Mouse (Mus musculus): ENCODE data around the gene Trpc4.

The Trpc4 gene

DNA sequence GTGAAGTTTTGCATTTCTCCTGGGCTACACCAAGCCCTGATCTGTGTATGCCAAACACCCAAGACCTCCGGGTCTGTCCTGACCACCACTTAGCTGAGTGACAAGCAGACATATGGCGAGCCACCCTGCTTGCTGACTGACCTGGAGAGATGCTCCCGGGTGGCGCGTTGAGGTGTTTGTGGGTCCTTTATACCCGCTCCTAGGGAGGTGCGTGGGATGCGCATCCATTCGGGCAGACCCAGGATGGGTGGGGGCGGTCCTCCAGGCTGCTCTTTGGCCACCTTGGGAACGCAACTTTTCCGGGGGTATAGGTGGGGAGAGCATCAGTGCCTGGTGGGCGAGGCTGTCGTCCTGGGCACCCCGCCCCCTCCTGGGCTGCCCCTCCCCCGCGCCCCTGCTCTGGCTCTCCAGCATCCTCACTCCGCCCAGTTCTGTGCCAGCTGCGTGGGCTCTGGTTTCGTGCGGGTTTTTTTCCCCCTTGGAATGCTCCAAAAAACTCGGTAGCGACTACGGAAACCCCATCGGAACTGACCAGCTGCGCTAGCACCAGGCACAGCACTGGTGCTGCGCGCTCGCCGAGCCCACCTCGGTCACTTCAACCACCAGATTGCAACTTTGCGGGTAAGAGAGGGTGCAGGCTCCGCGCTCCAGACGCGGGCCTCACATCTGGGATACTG, at the start of gene Trpc4:
Trpc4 (plus strand) TSS at position 397 of the 677 bp plus-strand sequence.
- DNase-seq (ENCODE audit: low spot score), result peak; percentile 40

DNA sequence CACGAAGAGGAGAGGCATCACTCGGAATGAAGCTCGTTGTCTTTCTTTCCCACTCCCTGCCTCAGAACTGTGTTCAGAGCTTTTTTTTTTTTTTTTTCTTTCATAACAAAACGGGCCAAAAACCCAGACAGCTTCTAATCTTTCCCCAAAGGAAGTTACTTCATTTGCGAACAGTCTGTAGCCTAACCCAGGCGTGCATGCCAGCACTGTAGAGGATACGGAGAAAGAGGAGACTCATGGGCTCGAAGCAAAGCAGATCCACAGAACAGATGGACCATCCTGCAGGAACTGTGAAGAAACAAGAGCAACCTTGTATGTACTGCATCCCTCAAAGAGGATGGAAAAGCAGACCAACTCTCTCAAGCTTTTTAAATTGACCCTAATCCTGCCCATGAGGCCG, 44.3 kb upstream of the Trpc4 start:
- DNase-seq (ENCODE audit: low spot score), result no peak

DNA sequence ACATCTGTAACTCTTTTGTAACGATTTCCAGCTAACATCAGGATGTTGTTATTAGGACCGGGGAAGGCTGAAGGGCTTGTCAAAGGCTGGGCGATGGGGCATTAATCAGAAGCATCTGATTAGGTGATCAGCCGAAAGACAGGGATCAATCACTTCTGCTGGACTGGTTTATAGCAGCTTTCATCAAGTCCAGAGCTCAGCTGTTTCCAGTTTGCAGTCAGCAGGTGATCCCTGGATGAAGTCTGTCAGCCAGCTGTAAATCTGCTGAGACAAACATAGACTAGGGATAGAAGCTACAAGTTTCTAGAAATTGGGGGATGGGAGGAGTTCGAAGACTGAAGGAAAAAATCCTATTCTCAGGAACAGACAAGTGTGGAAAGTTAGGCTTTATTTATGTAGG, 20.5 kb upstream of the Trpc4 start:
- no peak for DNase-seq (ENCODE audit: low spot score)

DNA sequence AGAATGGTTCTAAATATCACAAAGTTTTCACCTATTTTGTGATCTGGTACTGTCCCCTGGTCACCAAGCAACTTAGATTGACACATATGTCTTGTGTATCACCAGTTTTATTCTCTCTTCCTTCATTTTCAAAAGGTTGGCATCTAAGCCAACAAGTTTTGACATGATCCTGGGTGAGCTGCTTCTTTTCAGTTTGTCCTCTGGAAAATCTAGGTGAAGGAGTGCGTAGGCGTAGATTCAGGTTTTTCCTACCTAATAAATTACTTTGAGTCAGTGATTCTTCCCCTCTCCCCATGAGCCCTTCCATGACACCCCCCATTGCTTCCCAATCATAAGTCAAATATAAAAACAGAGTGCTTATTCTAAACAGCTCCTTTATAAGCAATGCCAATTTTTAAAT, 14.5 kb upstream of the Trpc4 start:
- DNase-seq (ENCODE audit: low spot score), result no peak

DNA sequence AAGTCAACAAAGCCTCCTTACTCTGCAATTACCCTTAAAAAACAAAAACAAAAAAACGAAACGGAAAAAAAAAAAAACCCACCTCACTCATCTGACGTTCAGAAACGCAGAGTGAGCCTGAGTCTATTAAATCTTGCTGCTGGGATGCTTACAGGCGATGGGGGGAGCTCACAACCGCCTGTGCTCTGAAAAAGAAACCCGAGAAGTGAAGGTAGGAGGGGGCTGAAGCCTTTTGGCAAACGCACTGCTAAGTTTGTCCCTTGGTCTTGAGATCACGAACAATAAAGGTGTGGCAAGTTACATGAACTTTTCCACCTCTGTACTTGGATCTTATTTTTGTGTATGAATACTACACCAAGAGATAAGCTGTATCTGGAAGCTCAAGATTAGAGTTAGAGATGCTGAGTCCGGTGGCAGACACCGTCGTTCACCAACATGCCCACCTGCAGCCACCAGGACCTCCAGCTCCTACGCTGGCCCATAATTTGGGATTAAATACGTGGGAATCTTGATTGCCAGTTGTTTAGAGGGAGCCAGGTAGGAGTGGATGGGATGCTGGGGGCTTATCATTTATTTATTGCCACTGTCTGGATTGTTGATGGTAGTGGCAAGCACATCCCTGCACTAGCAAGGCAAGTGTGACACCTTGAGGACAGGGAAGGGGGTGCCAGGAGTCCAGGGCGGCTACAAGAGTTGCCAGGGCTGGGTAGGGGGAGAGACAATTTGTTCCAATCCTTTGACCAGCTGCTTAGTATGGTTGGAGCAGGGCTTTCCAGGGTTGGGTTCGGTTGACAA, 794 bp upstream of the Trpc4 start:
- DNase-seq (ENCODE audit: low spot score), result no peak

DNA sequence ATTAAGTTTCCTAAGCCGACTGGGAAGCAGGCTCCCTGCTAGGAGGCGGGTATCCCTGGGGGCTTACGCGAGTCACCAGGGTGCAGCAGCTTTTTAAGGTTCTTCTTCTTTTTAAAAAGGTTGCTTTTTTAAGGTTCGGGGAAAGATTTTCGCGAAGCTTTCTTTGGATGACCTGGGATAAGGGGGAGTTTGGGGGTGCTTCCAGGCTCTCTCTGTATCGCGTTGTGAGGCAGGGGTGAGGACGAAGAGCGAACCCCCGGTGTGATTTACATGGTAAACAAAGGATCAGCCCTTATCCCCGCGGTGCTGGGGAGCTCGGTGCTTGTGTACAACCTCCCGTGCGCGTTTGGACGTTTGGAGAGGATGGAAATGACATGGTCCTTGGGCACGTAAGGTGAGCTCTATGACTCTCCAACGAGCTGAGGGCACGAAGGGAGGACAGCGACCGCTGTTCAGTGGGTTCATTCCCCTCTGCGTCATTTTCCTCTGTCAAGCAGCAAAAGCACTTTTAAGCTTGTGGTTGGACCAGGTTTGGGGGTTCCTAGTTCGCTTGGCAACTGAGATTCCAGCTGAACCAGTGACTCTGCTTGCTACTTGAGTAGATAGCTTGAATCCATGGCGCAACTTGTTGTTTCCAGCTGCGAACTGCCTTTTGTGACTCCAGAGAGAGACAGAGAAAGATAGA, 623 bp downstream of the Trpc4 start:
- no peak for DNase-seq (ENCODE audit: low spot score)

DNA sequence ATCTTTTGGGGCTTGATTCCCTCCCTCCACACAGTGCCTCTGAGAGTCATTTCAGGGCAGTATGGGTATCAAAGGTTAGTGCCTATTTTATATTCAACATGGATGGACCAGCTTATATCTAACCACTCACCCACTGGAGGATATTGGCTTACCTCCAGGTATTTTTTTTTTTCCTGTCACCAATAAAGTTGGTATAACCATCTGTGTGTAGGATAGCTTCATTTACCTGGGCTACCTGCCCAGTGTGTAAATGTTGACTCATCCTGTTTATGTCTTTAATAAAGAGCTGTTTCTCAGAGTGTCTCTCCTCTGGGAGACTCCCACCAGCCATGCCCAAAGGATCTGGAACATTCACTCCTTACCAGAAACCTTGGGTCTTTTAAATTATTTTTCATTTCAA, 14.9 kb downstream of the Trpc4 start:
- DNase-seq (ENCODE audit: low spot score), result no peak

DNA sequence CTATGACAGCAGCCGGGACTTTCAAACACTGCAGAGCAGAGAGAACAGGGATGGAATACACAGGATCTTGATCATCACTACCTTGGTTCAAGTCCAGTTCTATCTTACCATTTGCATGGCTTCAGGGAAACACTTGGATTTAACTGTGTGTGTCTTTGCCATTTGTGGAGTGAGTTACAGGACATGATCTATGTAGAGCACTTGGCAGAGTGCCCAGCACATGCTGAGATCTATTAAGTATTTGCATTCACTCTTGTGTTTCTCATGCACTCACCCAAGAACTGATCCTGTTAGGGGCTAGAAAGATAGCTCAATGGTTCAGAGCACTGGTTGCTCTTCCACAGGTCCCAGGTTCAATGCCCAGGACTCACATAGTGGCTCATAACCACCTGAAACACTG, 21.5 kb downstream of the Trpc4 start:
- no peak for DNase-seq (ENCODE audit: low spot score)

DNA sequence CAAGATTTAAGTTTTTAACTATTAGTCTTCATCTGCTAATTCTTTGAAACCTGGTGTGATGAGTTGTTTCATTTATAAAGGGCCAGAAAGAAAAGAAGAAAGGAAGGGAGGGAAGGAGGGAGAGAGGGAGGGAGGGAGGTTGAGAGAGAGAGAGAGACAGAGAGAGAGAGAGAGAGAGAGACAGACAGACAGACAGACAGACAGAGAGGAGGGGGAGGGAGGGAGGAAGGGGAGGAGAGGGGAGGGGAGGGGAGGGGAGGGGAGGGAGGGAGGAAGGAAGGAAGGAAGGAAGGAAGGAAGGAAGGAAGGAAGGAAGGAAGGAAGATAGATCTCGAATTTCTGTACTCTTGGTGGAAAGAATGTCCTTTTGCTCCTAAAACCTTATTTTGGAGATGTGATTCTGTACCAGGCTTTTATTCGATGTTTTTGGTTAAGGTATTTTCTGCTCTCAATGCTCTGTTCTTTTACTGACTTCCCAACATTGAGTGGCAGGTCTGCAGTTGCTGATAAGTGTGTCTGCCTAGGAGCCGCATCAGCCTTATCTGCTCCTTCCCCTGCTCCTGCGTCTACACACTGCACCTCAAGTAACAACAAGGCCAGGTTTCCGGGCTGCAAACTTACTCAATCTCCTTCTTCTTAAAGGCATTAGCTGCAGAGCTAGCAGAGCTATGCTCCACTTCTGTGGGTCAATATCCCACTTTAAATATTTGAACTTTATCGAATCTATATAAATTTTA, 35.3 kb downstream of the Trpc4 start:
- DNase-seq (ENCODE audit: low spot score), result no peak

DNA sequence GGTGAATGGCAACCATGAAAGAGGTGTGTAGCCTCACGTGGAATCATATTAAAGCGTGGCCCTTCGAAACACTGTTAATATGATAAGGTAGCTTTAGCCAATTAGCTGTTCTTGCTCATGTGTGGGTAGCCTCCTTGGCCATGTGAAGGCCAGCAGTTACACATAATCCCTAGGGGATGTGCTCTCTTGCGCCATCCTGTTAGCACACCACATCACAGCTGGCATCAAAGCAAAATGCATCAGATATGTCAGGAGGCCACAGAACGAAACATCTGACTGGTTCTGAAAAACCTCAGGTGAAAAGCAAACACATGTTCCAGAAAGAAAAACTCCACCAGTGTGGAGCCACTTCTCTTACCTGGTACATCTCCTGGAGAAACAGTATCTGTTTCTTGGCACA, 45.4 kb downstream of the Trpc4 start:
- no peak for DNase-seq (ENCODE audit: low spot score)

DNA sequence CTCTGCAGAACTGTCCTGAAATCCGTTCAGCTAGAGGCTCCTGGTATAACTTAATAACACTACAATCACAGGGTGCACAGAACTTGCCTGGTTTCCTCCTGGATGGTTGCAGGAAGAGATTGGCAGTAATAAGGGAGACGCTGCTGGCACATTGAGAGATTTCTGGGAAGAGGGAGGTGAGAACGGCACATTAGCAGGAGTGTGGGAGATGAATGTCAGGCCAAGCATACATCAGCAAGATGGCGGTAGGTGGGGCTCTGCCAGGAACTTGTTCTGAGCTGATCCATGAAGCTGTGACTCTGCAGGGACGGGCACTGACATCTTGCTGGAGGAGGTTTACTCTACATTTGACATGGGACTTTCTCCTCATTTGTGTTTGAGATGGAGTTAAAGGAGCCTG, 48.6 kb downstream of the Trpc4 start:
- no peak for DNase-seq (ENCODE audit: low spot score)

DNA sequence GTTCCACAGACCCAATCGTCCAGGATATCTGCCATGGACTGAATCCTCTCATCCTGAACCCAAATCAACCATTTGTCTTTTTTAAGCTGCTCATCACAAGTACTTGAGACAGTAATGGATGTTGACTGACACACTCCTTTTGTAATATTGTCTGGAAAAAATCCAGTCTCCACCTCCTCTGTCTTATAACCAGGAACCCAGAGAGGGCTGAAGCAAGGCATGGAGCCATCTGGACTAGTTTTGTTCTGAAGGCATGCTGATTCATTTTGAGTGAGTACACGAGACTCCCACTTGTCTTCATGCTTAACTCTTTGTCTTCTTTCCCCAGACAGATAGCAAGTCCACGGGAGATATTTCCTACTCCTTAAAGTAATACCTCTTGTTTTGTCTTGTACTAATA, 54.3 kb downstream of the Trpc4 start:
- no peak for DNase-seq (ENCODE audit: low spot score)

DNA sequence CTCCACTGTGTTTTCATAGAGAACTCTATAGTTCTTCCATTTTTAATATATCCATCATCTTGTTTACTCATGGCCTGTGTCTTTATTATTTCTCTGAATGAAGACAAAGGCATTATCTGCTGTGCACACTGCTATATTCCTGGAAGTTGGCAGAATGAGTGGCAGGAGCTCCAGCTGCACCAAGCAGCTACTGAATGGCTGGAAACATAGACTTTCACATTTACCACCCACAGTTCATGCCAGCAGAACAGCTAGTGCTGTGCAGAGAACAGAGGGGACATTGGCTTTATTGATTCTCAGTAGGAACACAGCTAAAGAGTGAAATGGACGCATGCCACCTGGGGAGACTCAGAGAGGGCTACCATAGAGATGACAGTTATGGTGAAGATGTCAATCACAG, 55.6 kb downstream of the Trpc4 start:
- DNase-seq (ENCODE audit: low spot score), result no peak

DNA sequence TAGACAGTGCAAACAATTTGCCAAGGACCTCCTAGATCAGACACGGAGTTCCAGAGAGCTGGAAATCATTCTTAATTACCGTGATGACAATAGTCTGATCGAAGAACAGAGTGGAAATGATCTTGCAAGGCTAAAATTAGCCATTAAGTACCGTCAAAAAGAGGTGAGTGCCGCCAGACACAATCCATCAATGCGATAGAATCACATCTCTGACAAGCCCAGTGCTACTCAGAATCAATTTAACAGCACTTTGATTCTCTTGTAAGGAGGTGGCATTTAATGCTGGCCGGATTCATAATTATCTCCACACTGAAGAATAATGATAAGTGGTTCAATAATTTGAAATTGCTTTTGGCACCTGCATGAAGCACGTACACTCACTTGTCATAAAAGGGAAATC, 66.7 kb downstream of the Trpc4 start:
- DNase-seq (ENCODE audit: low spot score), result no peak

DNA sequence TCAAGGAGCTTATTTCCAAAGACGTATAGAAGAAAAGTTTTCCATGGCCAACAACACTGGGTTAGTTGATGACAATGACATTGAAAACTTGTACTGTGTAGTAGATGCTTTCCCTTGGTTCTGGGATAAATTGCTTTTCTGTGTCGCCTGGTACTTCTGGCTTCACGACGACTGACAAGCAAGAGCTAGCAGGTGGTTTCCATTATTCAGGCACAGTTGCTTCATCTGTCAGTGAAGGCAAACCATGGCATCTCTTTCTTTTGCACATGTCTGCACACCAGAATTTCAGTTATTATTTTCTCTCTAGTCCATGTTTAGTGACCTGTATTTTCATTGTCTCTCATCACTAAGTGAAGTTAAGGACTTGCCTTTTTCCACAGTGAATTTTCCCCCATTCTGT, 72.6 kb downstream of the Trpc4 start:
- no peak for DNase-seq (ENCODE audit: low spot score)

DNA sequence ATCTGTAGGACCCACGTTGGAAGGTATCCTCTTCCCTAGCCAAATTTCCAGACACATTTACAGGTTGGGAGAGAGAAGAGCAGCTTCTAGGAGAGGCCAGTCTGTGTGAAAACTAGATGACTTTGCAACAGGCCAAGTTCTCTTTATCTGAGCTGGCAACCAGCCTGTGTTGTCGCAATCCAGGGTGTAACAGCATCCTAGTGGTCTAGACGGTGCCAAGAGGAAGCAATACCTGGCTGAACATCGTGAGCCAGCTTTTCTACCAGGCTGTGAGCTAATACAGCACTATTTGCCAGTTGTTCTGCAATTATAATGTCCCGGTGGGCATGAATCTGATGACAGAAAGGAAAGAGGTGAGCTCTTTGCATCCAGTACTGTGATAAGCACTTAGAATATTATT, 83.1 kb downstream of the Trpc4 start:
- no peak for DNase-seq (ENCODE audit: low spot score)

DNA sequence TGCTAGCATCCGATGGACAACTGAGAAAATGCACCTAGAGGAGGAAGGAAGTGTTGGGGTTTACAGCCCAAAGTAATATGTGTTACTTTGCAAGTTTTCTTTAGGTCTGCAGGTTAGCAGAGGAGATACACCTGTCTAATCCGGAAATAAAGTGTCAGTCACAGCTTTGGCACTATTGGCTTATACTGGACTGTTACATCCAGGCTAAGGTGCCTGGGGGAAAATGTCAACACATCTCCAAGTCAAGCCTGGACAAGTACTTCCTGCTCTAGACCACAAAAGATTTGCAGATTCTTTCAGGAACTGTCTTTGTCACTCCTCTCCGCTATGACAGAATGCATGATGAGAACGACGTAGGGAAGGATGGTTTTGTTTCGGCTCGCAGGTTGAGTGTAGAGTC, 83.6 kb downstream of the Trpc4 start:
- DNase-seq (ENCODE audit: low spot score), result no peak

DNA sequence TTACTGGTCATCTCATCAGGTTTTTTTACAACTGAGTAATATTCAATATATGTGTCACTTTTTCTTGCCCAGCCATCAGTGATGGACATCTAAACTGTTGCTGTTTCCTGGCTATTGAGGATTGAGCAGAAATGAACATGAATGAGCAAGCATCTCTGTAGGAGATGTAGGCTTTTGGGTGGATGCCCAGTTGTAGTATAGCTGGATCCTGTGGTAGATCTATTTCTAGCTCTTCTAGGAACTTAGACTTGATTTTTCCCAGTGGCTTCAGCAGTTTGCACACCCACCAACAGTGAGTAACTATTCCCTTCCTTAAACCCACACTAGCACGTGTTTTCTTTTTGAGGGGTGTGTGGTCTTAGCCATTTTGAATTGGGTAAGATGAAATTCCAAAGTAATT, 87.3 kb downstream of the Trpc4 start:
- DNase-seq (ENCODE audit: low spot score), result no peak

DNA sequence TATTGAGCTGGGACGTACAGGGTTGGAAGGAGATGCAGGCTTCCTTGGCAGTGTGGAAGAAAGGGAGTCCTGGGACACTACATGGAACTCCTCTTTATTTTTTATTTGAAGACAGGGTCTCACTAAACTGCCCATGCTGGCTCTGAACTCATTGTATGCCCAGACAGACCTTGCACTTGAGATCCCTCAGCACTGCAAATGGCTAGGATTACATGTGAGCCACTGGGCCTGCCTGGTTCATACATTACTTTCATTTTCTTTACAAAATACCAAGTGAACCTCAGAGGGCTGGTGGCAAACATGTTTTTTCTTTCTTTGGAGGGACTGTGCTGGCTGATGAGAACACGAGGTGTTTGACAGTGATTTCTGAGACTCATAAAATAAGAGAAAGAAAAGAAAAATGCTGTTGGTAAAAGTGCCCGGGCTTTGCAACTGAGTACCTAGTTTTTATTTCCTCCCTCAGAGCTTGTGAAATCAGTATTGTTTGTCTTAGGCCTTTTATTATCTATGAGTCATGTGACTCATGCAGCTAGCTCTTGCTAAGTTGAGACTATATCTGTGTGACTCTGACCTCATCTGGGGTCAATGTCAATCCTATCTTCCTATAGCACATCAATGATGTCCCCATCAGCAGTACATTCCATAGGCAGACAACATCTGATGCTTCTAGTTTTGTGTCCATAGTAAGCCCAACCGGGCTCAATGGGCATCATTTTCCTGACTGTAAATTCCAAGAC, 89.1 kb downstream of the Trpc4 start:
- no peak for DNase-seq (ENCODE audit: low spot score)

DNA sequence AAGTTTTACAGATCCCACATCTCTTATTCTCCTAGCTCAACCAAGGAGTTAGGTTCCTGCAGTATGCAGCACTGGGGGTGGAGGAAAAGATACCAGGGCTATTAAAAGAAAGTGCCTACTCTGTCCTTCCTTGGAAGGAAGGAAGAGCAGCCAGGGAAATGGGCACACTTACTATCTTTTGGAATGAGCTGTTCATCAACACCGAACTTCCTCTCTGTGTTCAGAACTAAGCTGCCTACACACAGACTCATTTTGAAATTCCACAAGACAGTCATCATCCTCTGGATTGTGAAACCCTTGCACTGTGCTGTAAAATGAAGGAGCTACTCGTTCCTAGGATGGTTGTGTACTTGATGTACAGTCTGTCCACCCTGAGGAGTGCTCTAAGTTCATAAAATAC, 90.6 kb downstream of the Trpc4 start:
- no peak for DNase-seq (ENCODE audit: low spot score)

DNA sequence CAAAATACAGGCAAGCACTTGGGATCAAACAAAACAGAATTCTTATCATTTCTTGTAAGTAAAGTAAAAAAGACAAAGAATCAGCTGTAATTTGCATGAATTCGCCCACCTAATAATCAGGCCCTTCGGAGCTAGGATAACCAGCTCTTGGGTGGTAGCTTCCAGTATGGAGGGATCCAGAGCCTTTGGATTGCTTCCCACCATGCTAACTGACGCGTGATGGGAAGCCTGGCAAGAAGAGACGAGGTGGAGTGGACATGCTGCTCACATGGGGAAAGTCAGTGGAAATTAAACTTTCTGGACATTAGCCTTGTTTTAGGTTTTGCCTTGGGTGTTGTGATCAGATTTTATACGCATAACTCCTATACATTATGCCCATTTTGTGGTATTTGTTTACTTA, 93.5 kb downstream of the Trpc4 start:
- no peak for DNase-seq (ENCODE audit: low spot score)

DNA sequence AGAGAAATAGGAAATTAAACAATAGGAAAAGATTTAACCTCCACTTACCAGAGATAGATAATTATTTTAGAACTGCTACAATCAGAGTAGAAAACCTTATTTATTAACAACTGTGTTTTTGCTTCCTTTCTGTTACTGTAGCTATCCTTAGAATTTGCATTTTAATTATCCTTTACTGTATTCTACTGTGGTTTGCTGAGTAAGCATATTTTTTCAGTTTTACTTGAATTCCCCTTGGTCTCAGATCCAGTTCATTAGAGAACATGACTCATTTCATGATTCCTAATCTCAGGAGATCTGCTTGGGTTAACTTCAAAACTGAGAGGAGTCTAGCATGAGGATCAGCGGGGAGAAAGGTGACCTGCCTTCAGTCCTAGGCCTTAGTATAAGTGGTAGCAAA, 111.1 kb downstream of the Trpc4 start:
- DNase-seq (ENCODE audit: low spot score), result no peak
